Mouse (Mus musculus): ENCODE data around the gene March8.

The March8 gene

DNA sequence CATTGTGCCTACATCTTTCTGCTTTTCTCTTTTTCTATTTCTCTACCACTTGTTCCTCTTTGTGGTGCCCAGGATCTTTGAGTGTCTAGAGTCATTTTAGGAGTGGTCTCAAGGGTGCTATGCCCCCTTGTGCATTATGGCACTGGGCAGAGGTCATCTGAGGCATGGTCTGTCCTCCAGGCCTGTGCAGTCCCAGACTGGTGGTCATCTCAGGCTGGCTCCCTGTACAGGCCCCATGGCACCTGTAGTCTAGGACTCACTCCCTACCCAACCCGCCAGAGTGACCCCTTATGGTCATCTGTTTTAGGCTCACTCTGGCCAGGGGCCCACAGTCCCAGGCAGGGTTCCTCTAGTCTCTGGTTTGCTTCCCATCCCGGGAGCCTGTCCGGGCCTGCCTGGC is 33.7 kb downstream of the March8 start:
- no peak for DNase-seq (ENCODE audit: low spot score in 2 of 2)

DNA sequence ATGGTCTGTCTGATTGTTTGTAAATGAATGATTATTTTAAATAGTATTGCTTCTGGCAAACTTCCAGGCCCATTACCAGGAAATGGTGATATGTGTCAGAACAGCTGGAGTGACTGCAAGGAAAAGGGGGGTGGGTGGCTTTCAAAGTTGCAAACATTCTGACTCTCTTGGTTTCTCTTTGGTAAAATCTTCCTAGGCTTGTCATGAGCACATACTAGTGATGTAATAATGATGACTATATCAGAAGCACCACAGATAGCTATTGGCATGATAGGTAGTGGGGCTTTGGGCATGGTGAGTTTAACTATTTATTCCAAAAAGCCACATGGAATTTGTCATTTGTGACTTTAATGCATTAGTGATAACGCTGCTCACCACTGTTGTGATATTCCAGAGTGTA is 36.3 kb downstream of the March8 start:
- no peak for DNase-seq (ENCODE audit: low spot score in 2 of 2)

DNA sequence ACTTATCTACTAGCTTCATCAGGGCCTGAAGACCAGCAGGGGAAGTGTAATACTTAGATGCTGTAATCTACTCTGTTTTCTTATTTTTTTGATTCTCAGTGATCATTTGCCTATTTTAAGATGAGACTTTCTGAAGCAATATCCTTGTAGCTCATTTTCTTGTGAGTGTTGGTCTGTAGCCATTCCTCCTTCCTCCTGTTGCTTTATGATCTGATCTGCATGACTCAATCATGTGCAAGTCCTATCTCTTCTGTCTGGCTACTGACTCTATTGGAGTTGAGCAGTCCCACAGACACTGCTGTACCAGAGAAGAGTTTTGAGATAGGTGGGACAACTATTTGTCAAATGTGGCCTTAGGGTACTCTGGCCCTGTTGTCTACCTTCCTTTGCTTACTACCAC is 36.8 kb downstream of the March8 start:
- DNase-seq (ENCODE audit: low spot score in 2 of 2) = no peak

DNA sequence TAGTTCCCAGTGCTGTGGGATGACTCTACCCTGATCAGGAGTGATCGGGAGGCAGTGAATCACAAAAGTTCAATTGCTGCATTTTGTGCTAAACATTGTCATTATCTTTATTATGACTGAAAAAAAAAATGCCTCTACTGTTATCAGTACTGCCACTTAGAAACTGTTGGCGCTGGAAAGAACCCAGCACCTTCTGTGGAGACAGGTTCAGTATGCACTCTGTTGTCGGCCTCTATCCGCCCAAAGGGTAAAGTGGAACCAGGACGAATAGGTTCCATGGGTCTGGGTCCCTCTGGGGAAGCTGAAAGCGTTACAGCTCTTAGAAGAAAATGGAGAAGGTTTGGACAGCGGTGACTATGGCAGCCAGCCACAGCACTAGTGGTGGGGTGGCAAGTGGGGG is 41.1 kb downstream of the March8 start:
- no peak for DNase-seq (ENCODE audit: low spot score in 2 of 2)

DNA sequence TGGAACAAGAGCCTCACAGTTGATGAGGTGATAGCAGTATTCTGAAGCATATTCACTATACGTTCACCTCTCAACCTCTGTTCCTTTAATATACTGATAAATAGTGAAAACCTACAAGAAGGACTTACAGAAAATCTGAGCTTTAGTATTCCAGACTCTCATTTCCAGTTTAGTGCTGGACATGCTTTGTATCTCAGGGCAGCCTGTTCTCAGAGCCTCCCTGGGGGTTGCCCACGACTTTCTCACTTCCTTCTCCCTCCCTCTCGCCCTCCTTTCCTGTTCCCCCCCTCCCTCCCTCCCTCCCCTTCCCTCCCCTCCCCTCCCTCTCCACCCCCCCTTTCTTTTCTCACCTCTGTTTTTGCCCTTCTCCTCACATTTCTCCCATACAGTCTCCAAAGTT is 42.3 kb downstream of the March8 start:
- DNase-seq (ENCODE audit: low spot score in 2 of 2) = no peak

DNA sequence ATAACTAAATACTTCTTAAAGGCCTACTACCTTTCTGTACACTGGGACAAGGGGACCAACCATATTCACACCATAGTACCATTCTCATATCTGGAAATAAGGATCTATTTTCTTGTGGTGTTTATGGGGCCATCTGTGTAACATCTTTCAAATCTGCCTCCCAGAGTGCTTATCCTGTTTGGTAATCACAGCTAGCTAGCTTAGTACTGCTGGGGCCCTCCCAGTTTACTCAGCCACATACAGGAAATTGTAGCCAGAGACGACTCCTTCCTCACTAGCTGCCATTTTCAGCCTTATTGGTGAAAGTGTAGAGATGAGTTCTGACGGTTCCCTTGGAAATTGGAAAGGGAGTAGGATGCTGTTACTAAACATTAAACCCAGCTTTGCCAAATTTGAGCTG is 43.8 kb downstream of the March8 start:
- DNase-seq (ENCODE audit: low spot score in 2 of 2) = no peak

DNA sequence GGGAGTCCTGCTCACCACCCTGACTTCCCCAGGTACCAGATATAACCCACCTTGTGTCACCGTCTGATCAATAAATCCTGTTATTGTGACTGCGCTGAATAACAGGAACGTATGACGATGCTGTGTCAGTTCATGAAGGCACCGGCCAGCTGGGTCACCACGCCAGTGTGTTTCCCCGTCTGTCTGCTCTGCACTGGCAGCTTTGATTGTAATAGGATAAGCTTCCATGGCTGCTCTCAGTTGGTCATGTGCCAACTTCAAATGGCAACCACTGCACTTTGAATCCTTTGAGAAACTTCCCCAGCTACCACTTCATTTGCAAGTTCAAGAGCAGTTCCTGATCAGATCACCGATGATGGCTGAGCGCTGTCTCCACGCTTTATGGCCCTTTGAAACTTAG is 45.8 kb downstream of the March8 start:
- DNase-seq (ENCODE audit: low spot score in 2 of 2) = no peak

DNA sequence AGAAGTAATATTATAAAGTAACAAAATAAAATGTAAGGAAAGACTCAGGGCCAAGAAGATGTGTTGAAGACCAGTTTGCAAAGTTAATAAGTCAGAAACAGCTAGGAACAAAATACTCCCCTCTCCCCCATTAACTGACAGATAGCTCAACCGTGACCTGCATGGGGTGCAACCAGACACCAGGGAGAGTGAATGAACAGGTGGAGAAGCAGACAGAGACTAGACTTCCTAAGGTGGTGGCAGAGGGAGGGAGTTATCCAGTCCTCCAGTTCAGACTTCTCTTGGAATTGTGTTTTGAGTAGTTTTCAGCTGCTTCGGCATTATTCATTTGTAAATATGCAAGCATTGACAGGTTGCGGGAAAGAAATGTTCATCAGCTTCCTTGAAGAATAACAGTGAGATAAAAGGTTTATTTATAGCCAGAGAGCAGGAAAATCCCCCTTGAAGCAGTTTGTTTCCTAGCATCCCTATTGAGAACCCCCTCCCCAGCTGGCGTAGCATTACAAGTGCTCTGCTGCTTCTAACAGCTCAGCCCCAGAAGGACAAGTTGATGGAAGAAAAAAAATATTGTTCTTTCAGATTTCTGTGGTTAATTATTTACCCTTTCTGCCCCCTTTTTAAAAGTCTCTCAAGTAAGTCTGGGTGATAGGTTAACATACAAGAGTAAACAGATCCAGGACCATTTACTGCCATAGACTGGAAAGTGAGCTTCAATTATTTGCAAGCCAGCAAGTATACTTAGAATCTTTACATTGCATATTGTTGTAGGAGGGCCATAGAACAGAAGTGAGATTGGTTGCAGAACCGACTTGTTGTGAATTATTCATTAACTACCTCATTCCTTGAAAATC is 47.6 kb downstream of the March8 start:
- DNase-seq (ENCODE audit: low spot score in 2 of 2) = no peak

DNA sequence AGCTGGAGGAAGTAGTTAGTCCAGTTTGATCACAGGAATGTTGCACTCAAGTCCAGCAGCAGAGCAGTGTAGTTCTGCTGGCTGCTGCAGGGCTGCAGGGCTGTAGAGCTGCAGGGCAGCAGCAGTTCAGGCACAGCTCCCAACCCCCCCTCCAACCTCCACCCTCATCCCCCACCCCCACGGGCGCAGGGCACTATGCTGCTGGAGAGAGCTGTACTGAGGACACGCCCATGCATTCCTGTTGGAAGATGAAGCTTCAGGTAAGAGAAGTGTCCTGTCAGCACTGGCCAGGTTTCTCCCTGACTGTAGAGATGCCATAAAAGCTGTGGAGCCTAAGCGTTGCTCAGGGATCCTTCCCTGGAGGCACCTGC is 48.2 kb downstream of the March8 start:
- no peak for DNase-seq (ENCODE audit: low spot score in 2 of 2)

DNA sequence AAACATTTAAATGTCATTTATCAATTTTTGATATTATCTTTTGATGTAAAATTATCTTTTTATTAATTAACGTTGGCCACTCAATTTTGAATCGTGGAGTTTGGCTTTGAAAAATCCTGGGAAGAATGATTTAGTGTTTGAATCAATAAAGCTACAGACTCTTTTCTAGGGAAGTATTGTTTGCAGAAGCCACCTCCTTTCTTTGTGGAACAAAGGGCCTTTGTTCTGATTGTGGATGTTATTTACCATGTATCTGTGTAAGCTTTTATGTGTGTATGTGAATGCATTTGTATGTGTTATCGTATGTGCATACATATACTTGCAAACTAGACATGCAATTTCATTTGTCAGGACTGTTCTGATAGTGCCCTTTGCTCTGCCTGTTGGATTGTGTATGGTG is 48.7 kb downstream of the March8 start:
- no peak for DNase-seq (ENCODE audit: low spot score in 2 of 2)

DNA sequence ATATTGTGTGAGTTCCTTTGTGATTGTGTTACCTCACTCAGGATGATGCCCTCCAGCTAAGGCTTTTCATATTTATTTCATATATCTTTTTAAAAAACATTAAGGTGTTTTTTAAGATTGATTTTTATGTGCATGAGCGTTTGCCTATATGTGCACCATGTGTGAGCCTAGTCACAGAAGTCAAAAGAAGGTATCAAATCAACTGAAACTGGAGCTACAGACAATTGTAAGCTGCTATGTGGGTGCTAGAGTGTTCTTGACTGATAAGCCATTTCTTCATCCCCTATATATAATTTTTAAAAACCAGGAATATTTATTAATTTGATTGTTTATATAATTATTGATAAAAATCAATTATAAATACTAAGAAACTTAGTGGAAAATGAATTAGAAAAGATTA is 50.2 kb downstream of the March8 start:
- DNase-seq (ENCODE audit: low spot score in 2 of 2) = no peak

DNA sequence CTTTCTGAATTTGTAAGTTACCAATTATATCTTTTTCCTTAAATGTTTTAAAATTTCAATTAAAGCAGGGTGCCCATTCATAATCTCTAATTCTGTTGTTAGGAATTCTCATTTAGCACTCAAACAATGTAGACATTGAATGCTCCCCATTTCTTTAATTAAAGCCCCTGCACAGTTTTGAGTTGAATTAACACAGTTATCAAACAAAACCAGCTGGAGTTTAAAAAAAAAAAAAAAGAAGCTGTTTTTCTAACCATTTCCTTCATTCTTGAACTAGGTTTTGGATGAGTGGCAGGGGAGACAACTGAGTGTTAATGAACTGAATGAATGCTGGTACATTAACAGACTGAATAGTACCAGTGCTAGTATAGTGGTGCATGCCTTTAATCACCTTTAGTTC is 51.7 kb downstream of the March8 start:
- DNase-seq (ENCODE audit: low spot score in 2 of 2) = no peak

DNA sequence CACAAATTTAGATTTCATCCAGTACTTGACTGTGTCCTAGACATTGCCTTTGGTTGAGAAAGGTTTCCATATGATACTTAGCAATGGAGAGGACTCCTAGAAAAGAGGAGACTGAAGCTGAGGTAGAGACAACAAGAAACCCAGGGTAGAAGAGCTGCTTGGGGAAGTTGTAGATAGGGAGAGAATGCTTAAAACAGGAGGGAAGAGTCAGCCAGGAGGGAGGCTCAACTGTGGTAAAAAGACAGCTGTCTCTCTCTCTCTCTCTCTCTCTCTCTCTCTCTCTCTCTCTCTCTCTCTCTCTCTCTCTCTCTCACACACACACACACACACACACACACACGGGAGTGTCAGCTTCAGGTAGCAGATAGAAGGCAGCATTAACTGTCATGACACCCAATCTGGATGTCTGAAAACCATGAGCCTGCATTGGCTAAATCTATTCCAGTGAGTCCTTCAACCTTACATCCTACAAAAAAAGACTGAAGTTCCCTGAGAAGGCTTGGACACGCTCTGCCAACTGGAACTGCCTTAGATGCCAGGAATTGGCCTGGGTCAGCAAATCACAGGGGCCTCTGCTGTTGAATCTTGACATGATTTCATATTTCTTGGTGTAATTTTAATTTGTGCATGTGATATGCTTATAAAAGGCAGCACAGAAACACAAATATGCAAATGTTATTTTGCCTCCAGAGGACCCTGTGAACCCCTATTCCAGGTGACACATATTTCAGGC is 57.3 kb downstream of the March8 start:
- DNase-seq (ENCODE audit: low spot score in 2 of 2) = no peak

DNA sequence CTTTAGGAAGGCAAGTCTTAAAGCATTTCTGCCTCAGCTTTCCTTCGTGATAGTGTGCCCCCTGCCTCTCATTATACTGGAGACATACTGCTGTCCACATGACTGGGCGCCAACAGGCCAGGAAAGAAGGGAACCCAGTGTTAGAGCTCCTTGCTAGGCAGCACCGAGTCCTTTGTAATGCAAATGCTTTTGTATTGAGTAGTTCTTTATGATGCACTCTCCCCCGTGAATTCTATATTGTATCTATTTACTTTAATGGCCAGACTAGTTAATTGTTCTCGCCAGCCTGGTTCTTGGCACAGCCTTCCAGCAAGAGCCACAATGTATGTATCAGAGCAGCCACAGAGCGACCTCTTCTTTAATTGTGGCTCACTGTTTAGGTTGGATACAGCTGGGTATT is 59.8 kb downstream of the March8 start:
- DNase-seq (ENCODE audit: low spot score in 2 of 2) = no peak

DNA sequence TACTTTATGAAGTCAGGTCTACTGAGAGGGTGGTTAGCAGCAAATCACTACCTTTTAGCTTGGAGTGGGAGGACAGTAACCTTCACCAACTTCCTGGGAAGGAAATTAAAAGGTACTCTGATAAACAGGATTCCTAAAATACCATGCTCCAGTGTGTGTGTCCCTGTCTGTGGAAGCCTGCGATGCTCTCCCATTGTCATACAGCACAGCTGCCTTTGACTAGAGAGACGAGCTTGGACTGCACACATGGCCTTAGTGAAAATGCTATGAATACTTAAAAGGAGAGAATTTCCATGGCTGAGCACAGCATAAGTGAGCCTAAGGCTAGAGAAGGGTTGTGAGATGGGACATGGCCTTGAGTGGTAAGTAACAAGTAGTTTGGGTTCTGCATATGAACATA is 60.3 kb downstream of the March8 start:
- no peak for DNase-seq (ENCODE audit: low spot score in 2 of 2)

DNA sequence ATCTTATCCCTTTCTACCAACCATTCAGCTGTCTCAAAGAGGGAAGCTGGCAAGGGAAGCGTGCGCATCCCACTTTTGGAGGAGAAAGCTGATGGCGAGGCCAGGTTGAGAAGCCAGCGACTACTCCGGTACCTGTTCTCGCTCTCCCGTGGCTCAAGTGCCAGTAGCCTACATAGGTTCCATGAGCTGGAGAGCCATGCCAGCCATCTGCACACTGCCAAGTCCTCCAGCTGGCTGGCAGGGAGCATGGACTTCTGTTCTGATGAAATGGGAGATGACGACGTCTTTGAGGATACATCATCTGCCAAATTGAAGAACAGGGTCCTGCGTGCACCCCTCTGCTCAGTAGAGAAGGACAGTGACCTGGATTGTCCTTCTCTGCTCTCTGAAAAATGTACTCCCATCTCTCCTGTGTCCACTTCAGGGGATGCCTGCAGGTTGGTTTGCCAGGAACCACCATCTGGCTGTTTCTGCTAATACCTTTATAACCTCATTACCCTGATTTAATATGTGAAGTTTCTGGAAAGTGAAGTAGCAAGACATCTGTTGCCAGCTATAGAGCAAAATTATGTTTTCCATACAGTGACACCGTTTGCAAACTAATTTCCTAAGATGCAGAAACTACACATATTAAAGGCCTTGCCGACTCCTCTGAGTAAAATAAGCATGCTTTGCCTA is 64.1 kb downstream of the March8 start:
- no peak for DNase-seq (ENCODE audit: low spot score in 2 of 2)

DNA sequence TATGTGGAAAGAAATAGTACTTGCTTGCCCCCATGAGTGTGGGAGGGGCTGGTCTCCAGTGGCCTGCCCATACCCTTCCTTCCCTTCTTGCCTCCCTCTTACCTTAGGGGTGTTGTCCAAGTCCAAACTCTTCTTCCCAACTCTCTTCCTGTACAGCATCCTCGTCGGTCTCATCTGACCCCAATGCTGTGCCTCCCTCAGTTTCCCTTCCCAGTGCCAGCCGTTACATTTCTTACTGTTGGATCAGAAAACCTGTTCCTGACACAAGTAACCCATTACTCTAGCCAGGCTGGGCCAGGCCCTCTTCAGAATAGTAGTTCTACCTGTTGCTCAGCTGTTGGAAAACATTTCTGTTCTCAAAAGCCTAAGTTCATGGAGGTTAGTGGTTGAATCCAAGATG is 64.6 kb downstream of the March8 start:
- no peak for DNase-seq (ENCODE audit: low spot score in 2 of 2)

DNA sequence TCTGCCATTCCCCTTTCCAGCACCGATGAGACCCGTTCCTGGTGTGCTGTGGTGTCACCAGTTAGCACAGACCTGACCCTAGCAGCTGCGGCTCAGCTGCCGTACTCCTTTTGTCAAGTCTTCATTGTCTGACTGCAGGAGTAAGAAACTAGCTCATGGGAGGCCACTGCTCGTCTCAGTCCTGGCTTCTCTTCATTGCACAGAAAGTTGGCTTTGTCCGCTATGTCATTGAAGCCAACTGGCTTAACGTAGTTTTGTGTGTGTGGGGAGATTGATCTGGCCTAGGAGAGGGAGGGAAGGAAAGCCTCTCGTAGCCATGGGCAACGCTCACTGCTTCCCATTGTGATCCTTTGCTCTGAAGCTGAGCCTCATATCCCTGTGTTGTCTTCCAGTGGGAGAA is 67.4 kb downstream of the March8 start:
- DNase-seq (ENCODE audit: low spot score in 2 of 2) = no peak

DNA sequence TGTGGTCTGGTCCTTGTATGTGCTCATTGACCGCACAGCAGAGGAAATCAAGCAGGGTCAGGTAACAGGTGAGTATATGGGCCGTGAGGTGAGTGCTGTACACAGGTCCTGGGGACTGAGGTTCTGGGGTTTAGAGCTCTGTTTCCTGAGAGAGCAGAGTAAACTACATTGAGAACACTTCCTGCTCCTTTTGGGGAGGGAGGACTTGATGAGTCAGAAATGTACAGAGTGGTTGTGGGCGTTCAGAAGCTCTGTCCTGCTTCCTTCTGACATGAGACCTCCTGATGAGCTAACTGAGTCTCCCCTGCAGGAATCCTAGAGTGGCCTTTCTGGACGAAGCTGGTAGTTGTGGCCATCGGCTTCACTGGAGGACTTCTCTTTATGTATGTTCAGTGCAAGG is 67.9 kb downstream of the March8 start:
- DNase-seq (ENCODE audit: low spot score in 2 of 2) = no peak

DNA sequence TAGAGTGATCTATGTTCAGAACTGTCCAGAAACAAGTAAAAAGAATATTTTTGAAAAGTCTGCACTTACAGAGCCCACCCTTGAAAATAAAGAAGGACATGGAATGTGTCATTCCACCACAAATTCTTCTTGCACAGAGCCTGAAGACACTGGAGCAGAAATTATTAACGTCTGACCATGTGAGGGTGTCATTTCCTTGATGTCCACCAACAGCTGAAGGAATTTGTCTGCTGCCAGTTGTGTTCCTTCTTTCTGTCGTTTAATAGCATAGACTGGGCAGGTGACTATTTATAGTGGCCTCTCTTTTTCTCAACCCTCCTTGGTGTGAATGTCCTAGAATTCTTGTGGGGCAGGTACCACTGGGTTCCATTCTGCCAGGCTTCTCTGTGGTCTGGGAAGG is 68.3 kb downstream of the March8 start:
- DNase-seq (ENCODE audit: low spot score in 2 of 2) = no peak

DNA sequence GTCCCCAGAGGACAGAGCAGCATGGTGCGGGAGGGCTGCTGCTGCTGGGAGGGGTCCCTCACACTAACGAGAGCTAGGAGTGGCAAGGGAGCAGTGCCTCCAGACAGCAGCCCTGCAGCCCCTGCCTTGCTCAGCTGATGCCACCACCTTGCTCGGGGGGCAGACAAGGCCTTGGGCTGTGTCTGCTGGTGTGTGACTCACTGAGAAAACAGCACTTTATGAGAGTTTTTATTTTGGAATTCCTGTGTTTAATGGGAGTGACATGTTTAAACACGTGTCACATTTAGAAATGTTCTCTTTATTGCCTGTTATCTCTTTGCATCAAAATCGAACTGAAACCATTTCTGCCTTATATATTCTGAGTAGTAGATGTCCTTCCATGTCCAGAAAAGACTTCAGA is 68.9 kb downstream of the March8 start:
- no peak for DNase-seq (ENCODE audit: low spot score in 2 of 2)

DNA sequence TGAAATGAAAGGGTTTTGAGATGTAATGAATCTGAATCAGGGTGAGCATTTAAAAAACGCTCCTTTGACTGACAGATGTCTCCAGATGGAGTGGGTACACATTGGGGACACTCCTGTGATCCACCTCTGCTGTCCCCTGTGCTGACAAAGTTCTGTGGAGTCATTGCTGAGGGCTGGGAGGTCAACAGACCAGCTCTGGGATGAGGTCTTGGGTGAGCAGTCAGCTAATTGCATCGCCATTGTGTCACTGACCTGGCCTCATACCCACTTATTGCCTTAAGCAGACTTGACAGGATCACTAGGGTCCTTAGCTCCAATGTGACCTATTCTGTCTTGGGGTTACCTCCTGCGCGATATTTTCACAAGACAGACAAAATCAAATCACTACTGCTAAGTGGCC is 69.4 kb downstream of the March8 start:
- no peak for DNase-seq (ENCODE audit: low spot score in 2 of 2)

Data from urinary bladder, postnatal 36 days (tissue).